Mouse (Mus musculus) heart, postnatal 36 days (tissue): ENCODE measurements around the gene Swsap1. TPM values are rescaled to one million over a fixed set of nuclear protein-coding genes. Genes with fewer than 3 reads are reported as not detected.

ENCODE experiments used
- DNase-seq, 2 experiments: peaks; one replicate each; pipeline ENCODE4 v3.0.0; 2021 to 2022
- intact Hi-C: fragments of 180-260 bp; cut with DNase I; formaldehyde crosslinking; loops from one replicate; pipeline ENCODE4 v1.15.1; 2025
- total RNA-seq, 2 experiments: library from RNA; stranded (reverse); gene quantifications; 2 replicates each; pipeline ENCODE4 v1.2.3; 2021

Gene Swsap1
- total RNA-seq, result 1 to 10 TPM; 5.8 to 8.0 TPM

GRCm38 (mm10) chr9:21955570-21956281 is at the start of gene Swsap1:
Swsap1 (plus strand) TSS chr9:21955755.
- peak; percentile 99 to 100 for DNase-seq
- intact Hi-C loops, result no loop called here

DNA sequence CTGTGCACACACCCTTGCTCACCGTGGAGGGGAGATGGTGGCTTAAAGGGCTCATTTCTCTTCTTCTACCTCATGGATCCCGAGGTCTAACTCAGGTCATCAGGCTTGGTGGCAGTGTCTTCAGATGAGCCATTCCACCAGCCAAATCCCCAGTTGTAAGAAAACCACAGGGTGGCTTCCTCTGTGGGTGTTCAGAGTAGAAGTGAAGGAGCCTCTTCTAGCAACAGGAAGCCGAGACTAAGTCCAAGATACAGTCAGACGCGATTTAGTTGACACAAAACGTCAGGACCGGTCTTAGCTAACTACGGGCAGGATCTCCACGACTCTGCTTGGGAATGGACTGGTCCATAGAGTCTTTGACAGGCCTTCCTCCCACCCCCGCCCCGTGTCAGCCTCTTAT is 47.3 kb upstream of the Swsap1 start:
- intact Hi-C loops, result no loop called here
- no peak for DNase-seq

DNA sequence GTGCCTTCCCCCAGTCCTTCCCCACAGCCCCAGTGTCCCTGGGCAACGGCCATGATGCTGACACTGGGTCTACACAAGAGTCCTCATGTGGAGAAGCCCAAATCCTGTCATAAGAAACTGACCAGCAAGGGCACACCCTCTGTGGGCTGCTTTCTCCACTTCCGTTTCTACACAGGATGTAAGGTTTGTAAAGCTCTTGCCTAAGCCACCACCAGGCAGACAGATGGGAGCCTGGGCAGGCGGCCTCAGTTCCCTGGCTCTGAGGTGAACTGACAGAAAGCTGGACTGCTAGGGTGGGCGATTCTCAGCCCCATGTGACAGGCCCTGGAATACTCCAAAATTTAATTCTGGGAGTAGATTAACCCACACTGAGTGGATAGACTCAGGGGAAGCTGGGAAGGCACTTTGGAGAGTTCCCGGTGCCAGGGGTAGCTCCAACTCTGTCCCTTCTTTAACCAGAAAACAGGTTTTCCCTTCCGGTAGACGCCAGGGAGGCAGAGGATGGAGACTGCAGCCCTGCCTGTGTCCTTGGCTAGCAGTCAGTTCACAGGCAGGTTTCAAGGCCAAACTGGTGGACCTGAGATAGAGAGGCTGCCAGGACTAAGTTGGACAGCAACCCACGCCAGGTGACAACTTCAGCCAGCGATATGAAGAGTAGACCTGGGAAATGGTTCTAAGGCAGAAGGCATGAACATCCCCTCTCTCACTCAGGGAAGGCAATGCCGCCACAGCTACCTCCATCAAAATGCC is 45.9 kb upstream of the Swsap1 start:
- DNase-seq, result no peak
- intact Hi-C loops, result no loop called here

GRCm38 (mm10) chr9:21916851-21917492 is 38.6 kb upstream of the Swsap1 start:
- no peak for DNase-seq
- intact Hi-C loops, result loop anchor here (5.0 kb wide), 1 partner anchor 35 kb away; no protein-coding TSS in a partner anchor

DNA sequence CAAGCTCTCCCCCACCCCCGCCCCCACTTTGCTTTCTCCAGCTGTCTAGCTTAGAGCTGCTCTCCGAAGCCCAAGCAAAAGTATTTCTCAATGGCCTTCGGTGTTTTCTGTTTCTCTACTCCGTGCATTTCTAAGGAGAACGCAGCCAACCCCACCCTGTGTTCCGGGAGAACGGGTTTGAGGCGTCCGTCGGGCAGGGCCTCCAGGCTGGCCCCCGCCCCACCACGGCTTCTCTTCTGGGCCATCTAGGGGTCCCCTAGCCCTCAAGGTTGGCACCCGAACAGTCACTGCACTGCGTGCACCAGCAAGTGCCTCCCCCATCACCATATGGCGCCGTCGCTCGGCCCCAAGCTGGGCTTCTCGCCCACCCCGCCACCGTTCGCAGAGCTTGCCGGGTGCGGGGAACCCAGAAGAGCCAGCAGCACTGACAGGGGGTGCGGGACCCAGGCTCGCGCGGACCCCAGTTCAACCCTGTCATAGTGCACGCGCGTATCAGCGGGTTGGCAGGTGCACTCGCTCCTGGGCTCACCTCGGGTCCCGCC is 38.0 kb upstream of the Swsap1 start:
- intact Hi-C loops, result loop anchor here (5.0 kb wide), 1 partner anchor 35 kb away; no protein-coding TSS in a partner anchor
- DNase-seq, result peak; percentile 33 to 40

- intact Hi-C loops, result loop anchor here (5.0 kb wide), 1 partner anchor 34 kb away; no protein-coding TSS in a partner anchor
- DNase-seq, result peak; percentile 94 to 95
Observed at GRCm38 (mm10) chr9:21918035-21918592, 37.4 kb upstream of the Swsap1 start, which contains the start of gene Rab3d. Rab3d (minus strand) TSS chr9:21918192.

DNA sequence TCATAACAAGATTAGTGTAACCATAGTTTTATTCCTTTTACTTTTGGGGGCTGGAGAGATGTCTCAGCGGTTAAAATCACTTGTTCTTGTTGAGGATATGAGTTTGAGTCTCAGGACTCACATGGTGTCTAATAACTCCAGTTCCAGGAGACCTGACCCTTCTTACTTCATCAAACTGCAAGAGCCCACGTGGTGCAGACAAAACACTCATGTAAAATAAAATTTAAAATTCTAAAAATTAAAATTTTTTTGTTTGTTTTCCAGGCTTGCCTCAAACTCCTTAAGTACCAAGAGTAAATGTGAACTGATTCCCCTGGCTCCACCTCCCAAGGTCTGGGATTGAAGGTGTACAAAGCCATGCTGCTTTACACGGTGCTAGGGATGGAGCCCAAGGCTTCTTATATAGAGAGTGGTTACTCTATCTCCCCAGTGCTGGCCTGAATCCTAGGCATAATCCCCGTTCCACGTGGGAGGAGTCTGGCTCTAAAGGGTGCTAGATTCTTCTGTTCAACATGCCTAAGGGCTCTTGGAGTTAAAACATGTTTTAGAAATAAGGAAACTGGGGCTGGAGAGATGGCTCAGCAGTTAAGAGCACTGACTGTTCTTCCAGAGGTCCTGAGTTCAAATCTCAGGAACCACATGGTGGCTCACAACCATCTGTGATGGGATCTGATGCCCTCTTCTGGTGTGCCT is 36.7 kb upstream of the Swsap1 start:
- DNase-seq, result no peak
- intact Hi-C loops, result loop anchor here (5.0 kb wide), 1 partner anchor 33 kb away; no protein-coding TSS in a partner anchor

DNA sequence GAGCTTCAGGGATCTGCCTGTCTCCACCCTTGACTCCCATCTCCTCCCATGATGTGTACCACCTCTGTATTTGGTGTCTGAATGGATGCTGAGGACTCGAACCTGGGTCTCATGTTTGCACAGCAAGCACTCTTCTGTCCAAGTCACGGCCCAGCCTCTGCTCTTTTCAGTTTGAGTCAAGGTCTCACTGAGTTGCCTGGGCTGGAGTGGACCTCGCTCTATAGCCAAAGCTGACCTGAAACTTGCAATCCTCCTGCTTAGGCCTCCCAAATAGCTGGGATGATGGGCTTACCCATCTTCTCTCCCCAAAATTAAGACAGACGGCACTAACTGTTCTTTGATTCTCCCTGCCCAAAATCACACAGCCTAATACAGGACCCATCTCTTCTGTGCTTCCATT is 32.5 kb upstream of the Swsap1 start:
- DNase-seq, result no peak
- intact Hi-C loops, result no loop called here

DNA sequence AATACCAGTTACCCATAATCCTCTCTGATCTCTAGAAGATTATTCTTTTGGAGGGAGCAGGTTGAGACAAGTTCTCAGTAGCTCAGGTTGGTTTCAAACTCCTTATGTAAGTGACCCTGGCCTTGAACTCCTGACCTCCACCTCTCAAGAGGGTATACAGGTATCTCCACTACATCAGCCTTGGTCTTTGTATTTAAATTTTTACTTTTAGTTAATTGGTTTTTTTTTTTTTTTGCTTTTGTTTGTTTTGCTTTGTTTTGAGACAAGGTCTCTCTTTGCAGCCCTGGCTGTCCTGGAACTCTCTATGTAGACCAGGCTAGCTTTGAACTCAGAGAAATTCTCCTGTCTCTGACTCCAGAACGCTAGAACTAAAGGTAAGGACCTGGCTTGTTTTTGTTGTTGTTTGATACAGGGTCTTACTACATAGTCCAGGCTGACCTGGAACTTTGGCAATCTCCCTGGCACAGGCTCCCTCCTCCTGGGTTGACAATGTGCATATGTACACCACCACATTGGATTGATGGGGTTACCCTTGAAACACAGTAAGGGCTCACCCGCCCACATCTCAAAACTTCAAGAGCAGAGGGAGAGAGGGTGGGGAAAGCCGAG is 32.0 kb upstream of the Swsap1 start:
- no peak for DNase-seq

GRCm38 (mm10) chr9:21924099-21924493 is 31.5 kb upstream of the Swsap1 start:
- intact Hi-C loops, result no loop called here
- peak; percentile 90 to 91 for DNase-seq

More for the DNA sequence above, 32.0 kb upstream of the Swsap1 start:
- intact Hi-C loops, result no loop called here

DNA sequence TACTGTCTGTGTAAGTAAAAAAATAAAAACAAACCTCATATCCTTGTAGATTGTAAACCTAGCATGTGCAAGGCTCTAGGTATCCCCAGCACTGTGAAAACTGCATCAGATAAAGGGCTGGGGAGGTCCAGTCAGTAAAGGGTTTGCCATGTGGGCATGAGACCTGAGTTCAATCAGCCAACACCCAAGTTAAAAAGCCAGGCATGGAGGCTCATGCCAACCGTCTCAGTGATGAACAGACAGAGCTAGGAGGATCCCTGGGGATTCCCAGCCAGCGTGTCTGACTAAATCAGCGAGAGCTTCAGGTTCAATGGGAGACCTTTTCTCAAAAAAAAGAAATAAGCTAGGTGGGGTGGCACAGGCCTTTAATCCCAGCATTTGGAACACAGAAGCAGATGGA is 30.5 kb upstream of the Swsap1 start:
- no peak for DNase-seq
- intact Hi-C loops, result no loop called here

GRCm38 (mm10) chr9:21925506-21925905 is 30.0 kb upstream of the Swsap1 start:
- DNase-seq, result no peak
- intact Hi-C loops, result no loop called here

DNA sequence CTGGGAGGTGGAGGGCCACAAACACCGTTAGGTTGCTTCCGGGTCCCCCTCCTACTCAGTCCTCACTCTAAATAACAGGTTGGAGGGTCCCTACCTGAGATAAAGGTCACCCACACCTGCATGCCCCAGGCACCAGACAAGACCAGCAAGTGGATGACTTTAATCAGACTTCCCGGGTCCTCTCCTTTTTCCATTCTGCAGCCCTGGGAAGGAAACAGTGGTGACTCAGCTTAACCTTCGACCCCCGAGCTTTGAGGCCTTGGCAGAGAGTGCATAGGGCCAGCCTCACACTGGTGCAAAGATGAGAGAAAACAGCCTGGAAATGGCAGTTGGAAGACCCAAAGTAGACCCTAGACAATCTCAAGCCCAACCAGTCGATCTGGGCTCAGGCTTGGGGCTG is 29.4 kb upstream of the Swsap1 start:
- intact Hi-C loops, result loop anchor here (2.0 kb wide), 1 partner anchor 35 kb away; no protein-coding TSS in a partner anchor
- no peak for DNase-seq

DNA sequence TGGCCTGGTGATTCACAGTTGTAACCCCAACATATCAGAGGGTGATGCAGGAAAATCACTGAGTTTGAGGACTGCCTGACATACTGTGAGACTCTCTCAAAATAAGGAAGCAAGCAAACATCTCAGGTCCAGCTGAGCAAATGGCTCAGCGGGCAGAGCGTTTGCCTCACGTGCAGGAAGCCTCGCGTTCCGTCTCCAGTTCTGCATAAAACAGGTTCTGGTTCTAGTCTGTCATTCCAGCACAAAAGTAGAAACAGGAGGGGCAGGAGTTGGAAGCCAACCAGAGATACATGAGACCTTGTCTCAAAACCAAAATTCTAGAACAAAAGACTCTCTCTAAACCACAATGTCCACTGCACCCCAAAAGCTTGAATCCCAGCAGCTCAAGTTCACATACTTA is 28.8 kb upstream of the Swsap1 start:
- intact Hi-C loops, result loop anchor here (2.0 kb wide), 1 partner anchor 34 kb away; no protein-coding TSS in a partner anchor
- DNase-seq, result no peak

GRCm38 (mm10) chr9:21927208-21927753 is 28.3 kb upstream of the Swsap1 start, which contains the start of the genes Ccdc159 and Tmem205:
Ccdc159 (plus strand) TSS chr9:21927471.
Tmem205 (minus strand) TSS chr9:21927556.
- intact Hi-C loops, result loop anchor here (2.0 kb wide), 1 partner anchor 34 kb away; no protein-coding TSS in a partner anchor
- DNase-seq, result peak; percentile 85 to 87

DNA sequence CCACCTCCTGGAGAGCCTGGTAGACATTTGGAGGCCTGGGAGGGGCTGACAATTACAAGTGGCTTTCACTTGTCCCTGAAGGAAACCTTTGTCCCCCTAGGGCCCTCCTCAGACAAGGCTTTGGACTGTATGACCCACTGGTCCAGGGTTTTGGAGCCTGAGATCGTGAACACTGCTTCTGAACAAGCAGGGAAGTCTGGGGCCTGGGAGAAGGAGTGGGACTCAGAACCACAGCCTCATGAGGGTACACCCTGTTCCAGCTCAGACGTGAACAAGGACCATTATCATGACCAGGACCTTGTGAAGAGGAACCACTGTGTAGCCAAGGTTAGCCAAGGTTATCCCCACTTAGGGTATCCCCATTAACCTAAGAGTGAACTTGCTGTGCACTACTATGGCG is 26.3 kb upstream of the Swsap1 start:
- intact Hi-C loops, result no loop called here
- DNase-seq, result no peak

GRCm38 (mm10) chr9:21932006-21932405 is 23.5 kb upstream of the Swsap1 start:
- DNase-seq, result no peak
- intact Hi-C loops, result no loop called here

DNA sequence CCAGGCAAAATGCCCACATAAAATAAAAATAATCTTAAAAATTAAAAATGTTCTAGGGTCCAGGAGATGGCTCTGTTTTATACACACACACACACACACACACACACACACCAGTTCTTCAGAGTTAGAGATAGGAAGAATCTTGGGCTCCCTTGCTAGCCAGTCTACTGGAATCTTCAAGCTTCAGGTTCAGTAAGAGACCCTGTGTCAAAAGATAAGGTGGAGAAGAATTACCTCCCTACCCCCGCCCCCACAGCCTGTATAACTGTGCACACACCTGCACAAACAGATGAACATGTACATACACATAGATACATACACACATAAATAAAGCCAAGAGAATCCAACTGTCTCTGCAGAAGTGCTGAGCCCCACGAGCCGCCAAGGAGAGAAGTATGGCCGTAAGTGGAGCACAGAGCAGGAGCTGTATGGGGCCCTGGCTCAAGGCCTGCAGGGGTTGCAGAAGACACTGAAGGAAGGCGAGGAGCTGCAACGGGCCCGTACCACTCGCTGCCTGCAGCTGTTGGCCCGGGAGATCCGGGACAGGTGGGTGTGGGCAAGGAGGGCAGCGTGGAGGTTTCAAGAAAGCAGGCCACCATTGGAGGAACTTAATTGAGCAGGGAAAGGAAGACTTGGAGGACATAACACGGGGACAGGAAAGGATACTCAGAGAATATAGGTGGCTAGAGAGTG is 23.0 kb upstream of the Swsap1 start:
- intact Hi-C loops, result no loop called here
- DNase-seq, result no peak
